Mouse (Mus musculus) CH12.LX (cell line): ENCODE measurements around the gene Slx1b. TPM values are rescaled to one million over a fixed set of nuclear protein-coding genes. Genes with fewer than 3 reads are reported as not detected.

ENCODE experiments used
- DNase-seq: peaks from one replicate; pipeline ENCODE4 v3.0.0-alpha.2; 2013; ENCODE audit errors: extremely low read depth
- H3K27ac ChIP-seq: 2 replicates; pipeline ENCODE4 v1.5.1; 2012; ENCODE audit warnings: low read depth, mild to moderate bottlenecking, control low read depth, moderate library complexity; ENCODE audit not compliant: insufficient read depth
- H3K27me3 ChIP-seq: replicated peaks from 2 replicates; pipeline ENCODE3; 2012; ENCODE audit warnings: inconsistent platforms
- H3K36me3 ChIP-seq, 2 experiments: replicated peaks in 1 of 2; 2 replicates each; pipeline versions ENCODE3 to v1.6.1; 2012; ENCODE audit warnings: inconsistent platforms in 1 of 2, low read length in 1 of 2, mild to moderate bottlenecking in 1 of 2, mixed read lengths in 1 of 2, moderate library complexity in 1 of 2; ENCODE audit not compliant: control insufficient read depth in 1 of 2, insufficient read depth in 1 of 2
- H3K4me1 ChIP-seq, 2 experiments: 2 replicates each; pipeline ENCODE4 v1.6.1; 2012; ENCODE audit warnings: inconsistent platforms in 1 of 2, moderate library complexity in 1 of 2; ENCODE audit not compliant: insufficient read depth in 2 of 2, control insufficient read depth in 1 of 2
- H3K4me2 ChIP-seq: 2 replicates; pipeline ENCODE4 v1.6.1; 2012; ENCODE audit warnings: low read depth, mild to moderate bottlenecking, control low read depth; ENCODE audit not compliant: poor library complexity, insufficient read depth, severe bottlenecking
- H3K4me3 ChIP-seq, 3 experiments: fragments of 150-350 bp in 1 of 3; sonication (generic) in 1 of 3; replicated peaks in 1 of 3; 2 replicates each; pipeline versions ENCODE3 to v1.5.1; 2011 to 2012; ENCODE audit warnings: low read depth in 2 of 3, low read length in 2 of 3, mild to moderate bottlenecking in 2 of 3, moderate library complexity in 2 of 3, control low read depth in 1 of 3, improper control_type of control experiment in 1 of 3, inconsistent platforms in 1 of 3, mixed read lengths in 1 of 3; ENCODE audit not compliant: poor library complexity in 1 of 3
- H3K79me2 ChIP-seq: replicated peaks from 2 replicates; pipeline ENCODE4 v1.6.1; 2012; ENCODE audit warnings: mild to moderate bottlenecking, moderate library complexity; ENCODE audit not compliant: control insufficient read depth, poor library complexity, insufficient read depth, severe bottlenecking; ENCODE audit errors: extremely low read depth
- H3K9ac ChIP-seq: 2 replicates; pipeline ENCODE4 v1.6.1; 2012; ENCODE audit warnings: low read depth, mild to moderate bottlenecking, control low read depth, moderate library complexity; ENCODE audit not compliant: insufficient read depth
- H3K9me3 ChIP-seq: replicated peaks from 2 replicates; pipeline ENCODE3; 2012; ENCODE audit warnings: low read length, inconsistent platforms, mixed read lengths
- BHLHE40 ChIP-seq: IDR thresholded peaks from 2 replicates; pipeline ENCODE4 v1.6.1; 2011; ENCODE audit warnings: mild to moderate bottlenecking, low read depth, low read length, improper control_type of control experiment
- CHD1 ChIP-seq: IDR thresholded peaks from 2 replicates; pipeline ENCODE4 v1.6.1; 2012; ENCODE audit warnings: low read depth, low read length, improper control_type of control experiment, inconsistent platforms
- ELF1 ChIP-seq: IDR thresholded peaks from 2 replicates; pipeline ENCODE4 v1.6.1; 2014; ENCODE audit warnings: low read depth, mild to moderate bottlenecking, inconsistent platforms, low read length, improper control_type of control experiment
- EP300 ChIP-seq: IDR thresholded peaks from 2 replicates; pipeline ENCODE4 v1.6.1; 2011; ENCODE audit warnings: low read length, improper control_type of control experiment
- GABPA ChIP-seq: IDR thresholded peaks from 2 replicates; pipeline ENCODE4 v1.6.1; 2012; ENCODE audit warnings: low read depth, low read length, improper control_type of control experiment, inconsistent platforms; ENCODE audit not compliant: insufficient replicate concordance
- IRF4 ChIP-seq: IDR thresholded peaks from 2 replicates; pipeline ENCODE4 v1.6.1; 2014; ENCODE audit warnings: low read depth, mild to moderate bottlenecking, inconsistent platforms, low read length, improper control_type of control experiment
- MAX ChIP-seq: IDR thresholded peaks from 2 replicates; pipeline ENCODE4 v1.6.1; 2011; ENCODE audit warnings: low read length, improper control_type of control experiment
- NRF1 ChIP-seq: IDR thresholded peaks from 2 replicates; pipeline ENCODE4 v1.6.1; 2014; ENCODE audit warnings: low read depth, mild to moderate bottlenecking, inconsistent platforms, low read length, improper control_type of control experiment, moderate library complexity
- POLR2A ChIP-seq: IDR thresholded peaks from 2 replicates; pipeline ENCODE4 v1.6.1; 2011; ENCODE audit warnings: low read depth, mild to moderate bottlenecking, improper control_type of control experiment, low read length
- POLR2AphosphoS2 ChIP-seq: IDR thresholded peaks from 2 replicates; pipeline ENCODE4 v1.6.1; 2011; ENCODE audit warnings: low read depth, low read length, improper control_type of control experiment
- RAD21 ChIP-seq: IDR thresholded peaks from 2 replicates; pipeline ENCODE4 v1.6.1; 2011; ENCODE audit warnings: low read depth, mild to moderate bottlenecking, low read length, improper control_type of control experiment, moderate library complexity
- SIN3A ChIP-seq: IDR thresholded peaks from 2 replicates; pipeline ENCODE4 v1.6.1; 2012; ENCODE audit warnings: low read length, improper control_type of control experiment, inconsistent platforms
- TCF12 ChIP-seq: IDR thresholded peaks from 2 replicates; pipeline ENCODE4 v1.6.1; 2014; ENCODE audit warnings: low read depth, mild to moderate bottlenecking, inconsistent platforms, low read length, improper control_type of control experiment
- UBTF ChIP-seq: IDR thresholded peaks from 2 replicates; pipeline ENCODE4 v1.6.1; 2012; ENCODE audit warnings: low read depth, mild to moderate bottlenecking, inconsistent platforms, low read length, improper control_type of control experiment, moderate library complexity
- USF2 ChIP-seq: conservative IDR thresholded peaks from 2 replicates; pipeline ENCODE4 v1.6.1; 2011; ENCODE audit warnings: low read depth, low read length, improper control_type of control experiment
- ZKSCAN1 ChIP-seq: IDR thresholded peaks from 2 replicates; pipeline ENCODE4 v1.6.1; 2012; ENCODE audit warnings: low read depth, inconsistent platforms, low read length, improper control_type of control experiment, borderline replicate concordance
- ZNF384 ChIP-seq: IDR thresholded peaks from 2 replicates; pipeline ENCODE4 v1.6.1; 2012; ENCODE audit warnings: low read depth, low read length, improper control_type of control experiment, inconsistent platforms
- dilution Hi-C: fragments of 300-500 bp; cut with MboI; formaldehyde crosslinking; loops from 2 replicates; pipeline ENCODE4 v1.14.3; 2020; ENCODE audit warnings: low sequenced_read_pairs; ENCODE audit not compliant: extremely low pct_unique_long_range_greater_than_20kb, extremely low pct_ligation_motif_present
- in situ Hi-C: fragments of 300-500 bp; cut with MboI; formaldehyde crosslinking; loops from 3 replicates; pipeline ENCODE4 v1.14.3; 2019; ENCODE audit warnings: low sequenced_read_pairs, low pct_ligation_motif_present, low pct_unique_long_range_greater_than_20kb, mixed read lengths
- polyA plus RNA-seq: library from polyadenylated mRNA; unstranded; fragments of >175 nt; gene quantifications from 2 replicates; pipeline ENCODE4 v1.2.1, GENCODE M21; 2012; ENCODE audit warnings: low read depth; ENCODE audit not compliant: insufficient read length
- total RNA-seq, 2 experiments: library from RNA; depleted of rRNA; stranded (reverse); fragments of 300-350 nt in 1 of 2; fragments of >200 nt in 1 of 2; gene quantifications; 2 replicates each; pipeline ENCODE4 v1.2.3; 2012 to 2014

The Slx1b gene
- total and polyA plus RNA-seq, 3 experiments: 4.7 to 8.3 (median 5.6) TPM

- peak; percentile 50 for TF ChIP-seq NRF1
- no peak for TF ChIP-seq GABPA
- TF ChIP-seq MAX: peak; percentile 61; the same call in 1 of the 2 replicates
- peak; percentile 89 for TF ChIP-seq SIN3A
- no peak for TF ChIP-seq ZNF384
- TF ChIP-seq ZKSCAN1: no peak
- TF ChIP-seq BHLHE40: peak; percentile 44
- TF ChIP-seq USF2: no peak
- TF ChIP-seq EP300: peak; percentile 55
- TF ChIP-seq TCF12: peak; percentile 93
- TF ChIP-seq UBTF: peak; percentile 69
- peak; percentile 73; the same call in 1 of the 2 replicates for TF ChIP-seq POLR2AphosphoS2
- TF ChIP-seq RAD21: no peak
These were observed 8.8 kb upstream of the Slx1b start (continued) for GRCm38 (mm10) chr7:126704121-126704980.

DNA sequence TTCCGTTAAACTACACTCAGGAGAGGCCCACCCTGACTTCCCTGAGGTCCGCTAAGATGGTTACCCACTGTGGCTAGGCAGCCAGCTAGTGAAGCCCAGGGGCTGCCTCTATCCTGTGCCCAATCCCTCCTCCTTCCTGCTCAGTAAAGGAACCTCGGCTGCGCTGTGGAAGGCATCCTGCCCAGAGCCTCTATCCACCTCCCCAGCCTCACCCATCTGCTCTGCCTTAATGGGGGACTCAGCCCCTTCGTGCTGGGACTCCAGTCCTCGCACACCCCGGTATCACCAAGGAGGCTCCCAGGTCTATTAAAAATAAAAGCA, 8.1 kb upstream of the Slx1b start:
- Histone ChIP-seq H3K79me2 (peaks cover 33% of the 10 kb centered on the region), H3K27me3 (no peaks in the 10 kb centered on the region), H3K9me3 (peaks cover 1% of the 10 kb centered on the region), H3K4me1 (peaks cover 35 to 69% of the 10 kb centered on the region in 2 experiments)
- DNase-seq: no peak
- dilution Hi-C loops (no loop called here), in situ Hi-C loops (loop anchor here (5.0 to 10.0 kb wide), 5 partner anchors 79 to 1221 kb away; partner anchors contain the start of genes Mvp, Pagr1a, Pagr1b and Tbx6)
- TF ChIP-seq TCF12: no peak
- TF ChIP-seq BHLHE40: no peak
- TF ChIP-seq CHD1: no peak
- no peak for TF ChIP-seq IRF4
- 0 out of 2 replicates have a peak, but pooled peaks have one; percentile 9 for TF ChIP-seq POLR2A
- no peak for TF ChIP-seq ELF1
- TF ChIP-seq, all 38 proteins: peak for 1
- Histone ChIP-seq H3K4me2 (peak overlapping the region; percentile 92), H3K4me3 (peak overlapping the region; percentile 85 to 86 (median 85)), H3K27ac (peak overlapping the region; percentile 95), H3K9ac (peak overlapping the region; percentile 76), H3K36me3 (peaks cover 33 to 39% of the 10 kb centered on the region in 2 experiments)
